In the genomic region with DNA sequence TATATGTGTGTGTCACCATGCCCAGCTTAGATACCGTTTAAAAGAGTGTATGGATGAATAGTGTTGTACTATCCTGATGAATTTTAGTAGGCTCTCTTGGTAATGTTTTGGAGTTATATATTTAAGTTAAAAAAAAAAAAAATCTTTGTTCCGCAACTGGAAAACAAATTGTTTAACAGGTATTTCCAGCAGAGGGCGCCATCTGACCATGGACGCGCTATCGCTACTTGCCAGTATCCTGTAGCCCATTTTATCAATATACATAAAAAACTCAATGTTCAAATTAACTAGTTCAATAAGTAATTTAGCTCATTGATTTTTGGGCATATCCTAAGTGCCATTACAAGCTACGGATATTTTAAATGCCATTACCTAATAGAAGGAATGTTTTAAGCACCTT, we compare ENCODE assay signal across 7 mouse cellular contexts. TPM values are rescaled to one million over a fixed set of nuclear protein-coding genes. Genes with fewer than 3 reads are reported as not detected.
DNase-seq lines count a peak whose midpoint lies in the region; ATAC-seq and TF ChIP-seq lines count a peak whose summit lies in the region.

No protein-coding gene starts in this region.

- H3K9ac ChIP-seq in ES-E14 (ENCODE audit: insufficient read depth, low read depth, low read length, poor library complexity, severe bottlenecking): no peak overlapping the region
- no peak overlapping the region for H3K9ac ChIP-seq in neural tube, embryonic 11.5 days (ENCODE audit: low read length)

- ATAC-seq in neural tube, embryonic 11.5 days (ENCODE audit: insufficient read depth, low FRiP score, low TSS enrichment): no peak

- TF ChIP-seq CTCF in embryonic fibroblast, embryonic 13.5 days (IDR thresholded peaks at IDR 0.05; ENCODE audit: borderline replicate concordance, insufficient read depth, low read length): peak; percentile 62; the same call in 1 of the 2 replicates

- no peaks in the 10 kb centered on the region for H3K36me3 ChIP-seq in ES-E14 (ENCODE audit: control insufficient read depth, insufficient read depth, low read length, poor library complexity, severe bottlenecking)
- H3K36me3 ChIP-seq in neural tube, embryonic 11.5 days (ENCODE audit: control insufficient read depth, insufficient read depth, low read length): no peaks in the 10 kb centered on the region

- H3K4me1 ChIP-seq in ES-E14 (ENCODE audit: control insufficient read depth in 2 of 2, insufficient read depth in 2 of 2, low read length in 2 of 2, poor library complexity in 1 of 2): peaks cover 0 to under 1% of the 10 kb centered on the region in 2 experiments; a peak in 1 of 4 replicates
- no peaks in the 10 kb centered on the region for H3K4me1 ChIP-seq in embryonic fibroblast, embryonic 13.5 days (ENCODE audit: control insufficient read depth, insufficient read depth, low read length)
- peaks cover 5% of the 10 kb centered on the region; the same call in 1 of the 2 replicates for H3K4me1 ChIP-seq in neural tube, embryonic 11.5 days (ENCODE audit: control insufficient read depth, insufficient read depth, low read length)

- H3K27me3 ChIP-seq in neural tube, embryonic 11.5 days (ENCODE audit: control insufficient read depth, insufficient read depth, low read length): no peaks in the 10 kb centered on the region

- no peak overlapping the region for H3K27ac ChIP-seq in ES-E14 (ENCODE audit: insufficient read depth, low read depth, low read length, poor library complexity, severe bottlenecking)
- no peak overlapping the region for H3K27ac ChIP-seq in embryonic fibroblast, embryonic 13.5 days (ENCODE audit: insufficient read depth, low read length)
- H3K27ac ChIP-seq in neural tube, embryonic 11.5 days (ENCODE audit: low read depth, low read length): no peak overlapping the region

- no peaks in the 10 kb centered on the region for H3K9me3 ChIP-seq in ES-E14 (ENCODE audit: control insufficient read depth, insufficient read depth, low read depth, low read length)
- H3K9me3 ChIP-seq in neural tube, embryonic 11.5 days (ENCODE audit: control insufficient read depth, low read length): no peaks in the 10 kb centered on the region

- in situ Hi-C loops in ES-E14 (cut with MboI; ENCODE audit: low sequenced_read_pairs in 2 of 2, unreplicated experiment in 2 of 2): no loop called here

- DNase-seq in left cerebral cortex, adult 18-20 months (ENCODE audit: low spot score in 2 of 2): peak; percentile 72 to 79
- DNase-seq in left cerebral cortex, adult 8-10 months (ENCODE audit: low spot score in 2 of 2): no peak
- no peak for DNase-seq in ES-E14 (ENCODE audit: low read depth, low spot score)
- peak; percentile 35 for DNase-seq in adrenal gland, adult 2 months
- DNase-seq in layer of hippocampus, postnatal 36 days: peak; percentile 22 to 41
- peak; percentile 76 for DNase-seq in neural tube, embryonic 11.5 days (ENCODE audit: low spot score)

- H3K4me3 ChIP-seq in ES-E14 (ENCODE audit: insufficient read depth in 1 of 2, low read depth in 1 of 2, low read length in 2 of 2, poor library complexity in 1 of 2, severe bottlenecking in 1 of 2): no peak overlapping the region
- H3K4me3 ChIP-seq in embryonic fibroblast, embryonic 13.5 days (ENCODE audit: insufficient read depth, low read length): no peak overlapping the region
- no peak overlapping the region for H3K4me3 ChIP-seq in neural tube, embryonic 11.5 days (ENCODE audit: low read depth, low read length)

- TF ChIP-seq POLR2A in embryonic fibroblast, embryonic 13.5 days (IDR thresholded peaks at IDR 0.05; ENCODE audit: low read depth, low read length): no peak

- WGBS in neural tube, embryonic 11.5 days: 5% methylated on average over 7 of the region's 7 CpGs

- no peak overlapping the region for H3K4me2 ChIP-seq in neural tube, embryonic 11.5 days (ENCODE audit: low read depth)

TF ChIP-seq in ES-E14, 5 proteins besides CTCF, POLR2A, EP300 and RAD21:
- TF ChIP-seq ZNF384 (IDR thresholded peaks at IDR 0.05; ENCODE audit: low read depth, low read length): peak; percentile 93
- no peak for TF ChIP-seq ZC3H11A (IDR thresholded peaks at IDR 0.05; ENCODE audit: borderline replicate concordance, low read depth, low read length)

RNA-seq across cellular contexts. Expression of gene Psmd7, which starts 14.8 kb away (rescaled TPM):
- total RNA-seq in left cerebral cortex, adult 18-20 months (2021): 100 to 1,000 TPM; 109 to 110 TPM
- 100 to 1,000 TPM; 105 to 114 (median 109) TPM for total RNA-seq in left cerebral cortex, adult 8-10 months (2022)
- total RNA-seq in ES-E14 (2012; rRNA removed): 125 and 150 TPM in 2 replicates
- total RNA-seq in adrenal gland, adult 2 months (2021): 100 to 1,000 TPM; 110 to 115 TPM
- 33.0 and 37.1 TPM in 2 replicates for polyA plus RNA-seq in adrenal gland, adult 2 months (2012; rRNA removed)
- polyA plus RNA-seq in embryonic fibroblast, embryonic 13.5 days (2011; ENCODE audit: insufficient read length, low read depth, missing spikeins): 130 and 134 TPM in 2 replicates
- 100 to 1,000 TPM; 103 to 108 TPM for total RNA-seq in layer of hippocampus, postnatal 36 days (2021)
- 335 and 339 TPM in 2 replicates for polyA plus RNA-seq in neural tube, embryonic 11.5 days (2014; fragmentation: Nextera tagmentation; extraction: Ambion mirVana)

Comparison
In these comparisons a context has a peak if more than half of its experiments do, and no peak if none do; other contexts are left out.
1. DNase-seq: peak in left cerebral cortex, adult 18-20 months (2 of 2), adrenal gland, adult 2 months (single experiment), layer of hippocampus, postnatal 36 days (2 of 2) and neural tube, embryonic 11.5 days (single experiment); none in left cerebral cortex, adult 8-10 months (0 of 2) and ES-E14 (single experiment).